In genomic region chr11:36384696-36385095, GRCm38 (mm10) we compare ENCODE assay signal across 28 mouse cellular contexts.
DNase-seq lines count a peak whose midpoint lies in the region; ATAC-seq and TF ChIP-seq lines count a peak whose summit lies in the region.
"Had no signal": no experiment of that assay in that cellular context is flagged by ENCODE, and none has a peak within 500 bp of the region (broad histone marks: within the 10 kb centered on the region; RNA-seq: fewer than 3 reads in every experiment).

No protein-coding gene starts in this region.

- H3K9me3 ChIP-seq in kidney, embryonic 14.5 days (ENCODE audit: control insufficient read depth, low read length) = no peaks in the 10 kb centered on the region
- no peaks in the 10 kb centered on the region for H3K9me3 ChIP-seq in lung, postnatal 0 days (ENCODE audit: low read length)
- H3K9me3 ChIP-seq: embryonic facial prominence, embryonic 10.5 days; embryonic facial prominence, embryonic 13.5 days; forebrain, embryonic 12.5 days; forebrain, embryonic 15.5 days; heart, embryonic 10.5 days; heart, embryonic 13.5 days had no signal

- H3K9ac ChIP-seq in kidney, embryonic 14.5 days (ENCODE audit: low read depth, low read length) = no peak overlapping the region
- no peak overlapping the region for H3K9ac ChIP-seq in lung, postnatal 0 days (replicated peaks; ENCODE audit: low read depth)
- H3K9ac ChIP-seq: embryonic facial prominence, embryonic 13.5 days; forebrain, embryonic 12.5 days; forebrain, embryonic 15.5 days; heart, embryonic 13.5 days; hindbrain, embryonic 14.5 days had no signal

- no peaks in the 10 kb centered on the region for H3K36me3 ChIP-seq in kidney, embryonic 14.5 days (ENCODE audit: control insufficient read depth, insufficient read depth, low read length)
- no peaks in the 10 kb centered on the region for H3K36me3 ChIP-seq in lung, postnatal 0 days (ENCODE audit: insufficient read depth, low read length)
- H3K36me3 ChIP-seq: embryonic facial prominence, embryonic 10.5 days; embryonic facial prominence, embryonic 13.5 days; forebrain, embryonic 12.5 days; forebrain, embryonic 15.5 days; heart, embryonic 10.5 days; heart, embryonic 13.5 days had no signal

- ATAC-seq in kidney, embryonic 14.5 days (ENCODE audit: low FRiP score, low TSS enrichment) = no peak
- ATAC-seq in lung, postnatal 0 days = no peak
- ATAC-seq: forebrain, embryonic 15.5 days; hindbrain, postnatal 0 days; inflammation-experienced regulatory T-cells, adult 6 months had no signal

- no peak overlapping the region for H3K4me3 ChIP-seq in kidney, embryonic 14.5 days (ENCODE audit: low read length)
- no peak overlapping the region for H3K4me3 ChIP-seq in lung, postnatal 0 days (ENCODE audit: low read depth, low read length)
- H3K4me3 ChIP-seq: embryonic facial prominence, embryonic 10.5 days; embryonic facial prominence, embryonic 13.5 days; erythroblast, embryonic 14.5 days; forebrain, embryonic 12.5 days; forebrain, embryonic 15.5 days; heart, adult 2 months; heart, embryonic 10.5 days; heart, embryonic 13.5 days had no signal

- no peak for TF ChIP-seq CTCF in lung, postnatal 0 days (IDR thresholded peaks at IDR 0.05)

- 80% methylated on average over 5 of the region's 5 CpGs for WGBS in kidney, embryonic 14.5 days
- WGBS in lung, postnatal 0 days = 87% methylated on average over 5 of the region's 5 CpGs

- H3K4me1 ChIP-seq in kidney, embryonic 14.5 days (ENCODE audit: control insufficient read depth, insufficient read depth, low read length) = no peaks in the 10 kb centered on the region
- H3K4me1 ChIP-seq in lung, postnatal 0 days (ENCODE audit: insufficient read depth, low read depth, low read length) = no peaks in the 10 kb centered on the region
- H3K4me1 ChIP-seq: embryonic facial prominence, embryonic 10.5 days; embryonic facial prominence, embryonic 13.5 days; forebrain, embryonic 12.5 days; forebrain, embryonic 15.5 days; heart, embryonic 10.5 days had no signal

- H3K4me2 ChIP-seq in kidney, embryonic 14.5 days (replicated peaks; ENCODE audit: low read depth, low read length) = no peak overlapping the region
- H3K4me2 ChIP-seq in lung, postnatal 0 days (replicated peaks; ENCODE audit: low read depth, low read length) = no peak overlapping the region
- H3K4me2 ChIP-seq: embryonic facial prominence, embryonic 13.5 days; forebrain, embryonic 12.5 days; forebrain, embryonic 15.5 days; heart, embryonic 13.5 days; hindbrain, embryonic 14.5 days had no signal

- H3K27ac ChIP-seq in kidney, embryonic 14.5 days (ENCODE audit: low read depth, low read length) = no peak overlapping the region
- no peak overlapping the region for H3K27ac ChIP-seq in lung, postnatal 0 days (ENCODE audit: low read length)
- H3K27ac ChIP-seq: embryonic facial prominence, embryonic 10.5 days; embryonic facial prominence, embryonic 13.5 days; forebrain, embryonic 12.5 days; forebrain, embryonic 15.5 days; heart, adult 2 months; heart, embryonic 10.5 days; heart, embryonic 13.5 days; hindbrain, embryonic 14.5 days; hindbrain, postnatal 0 days had no signal

- H3K27me3 ChIP-seq in kidney, embryonic 14.5 days (ENCODE audit: control insufficient read depth, insufficient read depth, low read length) = no peaks in the 10 kb centered on the region
- no peaks in the 10 kb centered on the region for H3K27me3 ChIP-seq in lung, postnatal 0 days (replicated peaks; ENCODE audit: insufficient read depth, low read length)
- H3K27me3 ChIP-seq: embryonic facial prominence, embryonic 13.5 days; forebrain, embryonic 12.5 days; forebrain, embryonic 15.5 days; heart, embryonic 13.5 days had no signal

- TF ChIP-seq EP300 in lung, postnatal 0 days (IDR thresholded peaks at IDR 0.05) = no peak

- peak; percentile 66 for DNase-seq in kidney, adult 11 months
- no peak for DNase-seq in kidney, adult 18-20 months
- peak; percentile 54 for DNase-seq in kidney, adult 9 months
- DNase-seq in kidney, postnatal 14 days = peak; percentile 45
- DNase-seq in kidney, postnatal 36 days = peak; percentile 11 to 53
- no peak for DNase-seq in lung, postnatal 0 days (ENCODE audit: low spot score)
- DNase-seq: adrenal gland, adult 8-10 months; adrenal gland, postnatal 36 days; cerebellum, adult 11-12 months; cerebellum, adult 8-10 months; cerebellum, postnatal 36 days; embryo, embryonic 11 days; gastrocnemius, postnatal 10 days; gastrocnemius, postnatal 36 days; heart, adult 2 months; heart, postnatal 14 days; heart, postnatal 4 days had no signal

Comparison
In these comparisons a context has a peak if more than half of its experiments do, and no peak if none do; other contexts are left out.
1. DNase-seq: peak in kidney, adult 11 months (single experiment), kidney, adult 9 months (single experiment), kidney, postnatal 14 days (single experiment) and kidney, postnatal 36 days (2 of 2); none in kidney, adult 18-20 months (single experiment) and lung, postnatal 0 days (single experiment).